Mouse (Mus musculus) intestine, embryonic 15.5 days (tissue): ENCODE measurements around the gene Tmsb15l. TPM values are rescaled to one million over a fixed set of nuclear protein-coding genes. Genes with fewer than 3 reads are reported as not detected.
A peak's percentile ranks its signal among the peaks of the same experiment; 100 is the strongest.
"Not testable (repeated sequence)": the region's sequence is repeated elsewhere in the genome, so short reads cannot be mapped to it uniquely, and the experiment has no call there.

Source experiments
- ATAC-seq: fragments of 200-750 bp; cut with Nextera tagmentation; 2 replicates; pipeline ENCODE4 v1.8.0; 2017; ENCODE audit warnings: moderate TSS enrichment, moderate library complexity
- H3K27ac ChIP-seq: fragments of 300-500 bp; sonication (generic); 2 replicates; pipeline ENCODE4 v1.5.1; 2015; ENCODE audit warnings: mild to moderate bottlenecking, inconsistent platforms
- H3K27me3 ChIP-seq: fragments of 300-500 bp; sonication (generic); replicated peaks from 2 replicates; pipeline ENCODE4 v1.6.1; 2015; ENCODE audit warnings: inconsistent platforms
- H3K36me3 ChIP-seq: fragments of 300-500 bp; sonication (generic); 2 replicates; pipeline ENCODE4 v1.6.1; 2015; ENCODE audit warnings: inconsistent platforms
- H3K4me1 ChIP-seq: fragments of 300-500 bp; sonication (generic); replicated peaks from 2 replicates; pipeline ENCODE4 v1.6.1; 2015; ENCODE audit warnings: inconsistent platforms
- H3K4me2 ChIP-seq: fragments of 300-500 bp; sonication (generic); replicated peaks from 2 replicates; pipeline ENCODE4 v1.6.1; 2015; ENCODE audit warnings: mild to moderate bottlenecking, inconsistent platforms
- H3K4me3 ChIP-seq: fragments of 300-500 bp; sonication (generic); replicated peaks from 2 replicates; pipeline ENCODE4 v1.5.1; 2015; ENCODE audit warnings: inconsistent platforms
- H3K9ac ChIP-seq: fragments of 300-500 bp; sonication (generic); 2 replicates; pipeline ENCODE4 v1.6.1; 2015; ENCODE audit warnings: inconsistent platforms
- H3K9me3 ChIP-seq: fragments of 300-500 bp; sonication (generic); 2 replicates; pipeline ENCODE4 v1.6.1; 2016; ENCODE audit warnings: inconsistent platforms
- WGBS: fragments of 180-500 bp; shearing (Covaris S2); methylation state at CpG from one replicate; pipeline ENCODE4 v1.1.7; 2015; 5-methylcytosine and 5-hydroxymethylcytosine counted together
- polyA plus RNA-seq: library from polyadenylated mRNA; unstranded; fragments of >200 nt; fragmentation: Nextera tagmentation; extraction: Ambion mirVana; gene quantifications from 2 replicates; pipeline ENCODE4 v1.2.1, GENCODE M21; 2015

The Tmsb15l gene
- polyA plus RNA-seq, 1 experiment from 2014 or later = 6.3 TPM

DNA sequence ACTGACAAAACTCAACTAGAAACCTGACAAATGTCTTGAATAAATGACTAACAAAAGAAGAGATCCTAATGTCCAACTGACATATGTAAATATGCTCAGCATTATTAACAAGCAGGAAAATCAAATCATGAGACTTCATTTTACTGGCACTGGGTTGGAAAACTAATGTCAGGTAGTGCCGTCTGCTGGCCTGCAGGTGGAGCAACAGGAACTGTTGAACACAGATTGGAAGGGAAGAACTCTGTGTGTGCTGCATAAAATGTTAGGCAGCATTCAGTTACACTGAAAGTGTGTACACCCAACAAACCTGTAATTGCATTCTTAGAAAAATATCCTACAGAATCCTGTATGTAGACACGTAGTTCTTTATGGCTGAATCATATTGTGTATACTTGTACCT is 17.0 kb downstream of the Tmsb15l start:
- WGBS = 27% methylated on average over 2 of the region's 2 CpGs

DNA sequence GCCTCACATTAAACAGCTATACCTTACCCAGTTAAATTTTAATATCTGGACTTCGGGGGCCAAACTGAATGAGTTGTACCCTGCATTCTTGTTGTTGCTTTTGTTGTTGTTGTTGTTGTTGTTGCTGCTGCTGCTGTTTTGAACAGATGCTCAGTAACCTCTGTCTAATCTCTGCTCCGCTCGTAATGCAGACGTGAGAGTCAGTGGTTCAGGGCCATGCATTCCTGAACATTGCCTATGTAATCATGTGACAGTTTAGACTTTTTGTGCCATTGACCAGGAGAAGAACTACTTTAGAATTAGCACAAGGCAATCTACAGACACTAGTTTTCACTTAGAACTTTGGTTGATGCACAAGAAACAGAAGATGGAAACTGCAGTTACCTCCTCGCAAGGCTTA is 18.4 kb downstream of the Tmsb15l start:
- peak; percentile 52 for ATAC-seq
- WGBS = 63% methylated on average over 5 of the region's 5 CpGs

More for the DNA sequence above, 17.0 kb downstream of the Tmsb15l start:
- H3K9ac ChIP-seq = no peak overlapping the region
- ATAC-seq = no peak
- H3K36me3 ChIP-seq = no peaks in the 10 kb centered on the region
- no peaks in the 10 kb centered on the region for H3K9me3 ChIP-seq
- no peaks in the 10 kb centered on the region for H3K27me3 ChIP-seq
- no peak overlapping the region for H3K4me2 ChIP-seq
- H3K4me1 ChIP-seq = no peaks in the 10 kb centered on the region
- H3K27ac ChIP-seq = no peak overlapping the region
- no peak overlapping the region for H3K4me3 ChIP-seq

DNA sequence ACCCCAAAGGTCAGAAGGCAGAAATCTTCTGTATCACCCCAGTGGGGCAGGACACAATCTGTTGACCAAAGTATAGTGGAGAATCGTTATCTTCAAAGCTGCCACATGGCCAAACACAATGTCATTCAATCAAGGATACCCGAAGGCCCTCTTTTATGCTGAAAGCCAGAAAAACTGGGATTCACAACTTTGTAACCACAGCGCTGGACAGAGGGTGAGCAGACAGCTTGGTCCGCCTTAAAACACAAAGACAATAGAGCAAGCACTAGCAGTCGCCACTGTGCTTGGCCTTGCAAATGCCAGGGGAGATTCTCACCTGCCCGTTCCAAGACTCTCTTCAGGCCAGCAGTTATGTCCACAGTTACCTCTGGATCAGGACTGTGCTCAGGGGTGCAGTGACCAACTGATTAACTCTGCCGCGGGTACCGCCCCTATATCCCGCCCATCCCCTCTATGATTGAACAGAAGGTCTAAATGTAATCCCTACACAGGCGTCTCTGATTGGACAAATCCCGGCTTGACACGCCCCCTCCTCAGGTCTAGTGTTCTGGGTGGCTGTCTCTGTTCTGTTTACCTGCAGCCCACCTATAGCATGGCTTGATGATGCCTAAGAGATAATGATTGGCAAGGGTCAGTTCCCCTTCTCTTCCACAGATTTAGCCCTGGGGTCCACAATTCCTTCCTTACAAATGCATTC is 18.9 kb downstream of the Tmsb15l start:
- H3K9me3 ChIP-seq, H3K27ac ChIP-seq, H3K4me1 ChIP-seq, H3K9ac ChIP-seq, H3K36me3 ChIP-seq, H3K27me3 ChIP-seq: not testable (repeated sequence)
- WGBS = 35% methylated on average over 13 of the region's 13 CpGs
- H3K4me2 ChIP-seq = peak overlapping the region; percentile 45
- peak; percentile 98 for ATAC-seq
- peak overlapping the region; percentile 32 for H3K4me3 ChIP-seq

More for the DNA sequence above, 18.4 kb downstream of the Tmsb15l start:
- not testable (repeated sequence) for H3K4me1 ChIP-seq, H3K9ac ChIP-seq, H3K27ac ChIP-seq, H3K36me3 ChIP-seq, H3K9me3 ChIP-seq, H3K27me3 ChIP-seq
- H3K4me3 ChIP-seq = peak overlapping the region; percentile 32; the same call in 1 of the 2 replicates
- H3K4me2 ChIP-seq = peak overlapping the region; percentile 45; the same call in 1 of the 2 replicates

DNA sequence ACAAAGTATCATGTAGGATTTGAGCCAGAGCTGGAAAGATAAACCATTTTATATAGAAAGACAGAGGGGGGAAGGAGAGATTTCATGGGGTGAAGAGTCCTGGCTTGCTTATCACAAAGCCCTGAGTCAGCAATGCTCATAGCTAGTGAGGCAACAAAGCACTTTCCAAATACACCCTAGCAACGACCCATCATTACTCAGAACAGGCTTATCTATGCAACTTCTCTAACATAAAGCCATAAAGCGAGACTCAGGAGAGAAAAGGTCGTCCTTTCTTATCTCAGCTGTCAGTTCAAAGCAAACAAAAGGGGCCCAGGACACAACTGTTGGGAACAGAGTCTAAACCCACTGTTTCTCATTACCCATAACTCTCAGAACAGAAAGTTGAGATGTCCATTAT is 38.7 kb downstream of the Tmsb15l start:
- H3K27me3 ChIP-seq = no peaks in the 10 kb centered on the region
- H3K4me1 ChIP-seq = no peaks in the 10 kb centered on the region
- no peak overlapping the region for H3K27ac ChIP-seq
- no peak overlapping the region for H3K4me3 ChIP-seq
- no peaks in the 10 kb centered on the region for H3K36me3 ChIP-seq
- H3K9ac ChIP-seq = no peak overlapping the region
- no peak overlapping the region for H3K4me2 ChIP-seq
- 22% methylated on average over 3 of the region's 3 CpGs for WGBS
- no peaks in the 10 kb centered on the region for H3K9me3 ChIP-seq
- ATAC-seq = peak; percentile 98

DNA sequence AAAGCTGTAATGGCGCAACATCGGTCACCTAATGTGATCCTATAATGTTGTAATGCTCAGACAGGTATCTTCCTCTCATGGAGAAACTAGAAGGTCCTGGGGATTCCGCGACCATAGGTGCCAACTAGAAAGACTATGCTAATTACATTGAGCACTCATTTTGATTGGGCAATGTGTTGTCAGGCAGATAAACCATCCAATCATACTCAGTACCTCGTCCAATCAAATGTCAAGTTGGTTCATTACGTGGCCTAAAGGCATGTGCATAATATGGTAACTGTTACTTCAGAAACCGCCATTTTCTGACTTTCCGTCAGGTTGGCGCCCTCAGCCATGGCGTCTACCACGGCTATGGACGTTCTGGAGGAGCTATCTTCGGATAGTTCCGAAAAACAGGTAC is 49.6 kb downstream of the Tmsb15l start, which contains the start of gene H2bfm:
H2bfm (plus strand) TSS at position 295 of the 400 bp plus-strand sequence.
- Histone ChIP-seq H3K4me3 (no peak within 1 kb of the TSS), H3K27me3 (no peaks in the 10 kb centered on the region), H3K27ac (no peak within 1 kb of the TSS), H3K4me2 (no peak within 1 kb of the TSS), H3K9ac (no peak within 1 kb of the TSS), H3K9me3 (no peaks in the 10 kb centered on the region), H3K36me3 (no peaks in the 10 kb centered on the region), H3K4me1 (no peaks in the 10 kb centered on the region)
- 91% methylated on average over 14 of the region's 14 CpGs for WGBS
- ATAC-seq = no peak

DNA sequence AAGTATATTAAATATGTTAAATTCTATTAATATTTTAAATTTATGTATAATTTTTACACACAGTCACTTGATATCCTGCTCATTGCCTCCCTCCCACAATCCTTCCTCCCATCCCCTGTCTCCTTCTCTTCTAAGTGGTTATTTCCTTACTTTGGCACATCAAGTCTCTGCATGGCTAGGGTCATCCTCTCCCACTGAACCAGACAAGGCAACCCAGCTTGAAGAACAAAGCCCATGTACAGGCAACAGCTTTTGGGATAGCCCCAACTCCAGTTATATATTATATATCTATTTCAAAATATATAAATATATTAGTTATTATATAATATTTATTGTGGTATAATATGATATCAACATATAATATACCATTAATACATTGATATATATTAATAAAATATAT is 50.8 kb downstream of the Tmsb15l start:
- Histone ChIP-seq H3K27me3 (no peaks in the 10 kb centered on the region), H3K9ac (no peak overlapping the region), H3K4me1 (no peaks in the 10 kb centered on the region), H3K27ac (no peak overlapping the region), H3K4me2 (no peak overlapping the region), H3K9me3 (no peaks in the 10 kb centered on the region), H3K36me3 (no peaks in the 10 kb centered on the region), H3K4me3 (no peak overlapping the region)
- ATAC-seq = no peak

Other genes with a start within 250 kb of the Tmsb15l start
- 439 and 480 TPM in 2 replicates for gene Morf4l2, start 233.2 kb downstream of the Tmsb15l start, polyA plus RNA-seq
- not detected in 2 replicates for gene Glra4, start 196.7 kb downstream of the Tmsb15l start, polyA plus RNA-seq
- gene Plp1, start 154.2 kb downstream of the Tmsb15l start, polyA plus RNA-seq = 4.6 and 5.8 TPM in 2 replicates
- gene Rab9b, start 108.1 kb downstream of the Tmsb15l start, polyA plus RNA-seq = 0.40 and 0.43 TPM in 2 replicates
- gene H2bfm, start 49.5 kb downstream of the Tmsb15l start, polyA plus RNA-seq = not detected in 2 replicates
- gene Tmsb15b2, start 1.4 kb downstream of the Tmsb15l start, polyA plus RNA-seq = 51.1 and 52.2 TPM in 2 replicates
- gene Tmsb15b1, start within 50 bp of the Tmsb15l start, polyA plus RNA-seq = 21.5 and 24.8 TPM in 2 replicates
- gene Zcchc18, start 16.3 kb upstream of the Tmsb15l start, polyA plus RNA-seq = 15.5 and 17.8 TPM in 2 replicates
- gene Slc25a53, start 61.4 kb upstream of the Tmsb15l start, polyA plus RNA-seq = 7.5 and 7.9 TPM in 2 replicates
- gene Fam199x, start 72.7 kb upstream of the Tmsb15l start, polyA plus RNA-seq = 5.1 and 6.3 TPM in 2 replicates
- gene Esx1, start 145.2 kb upstream of the Tmsb15l start, polyA plus RNA-seq = not detected in 2 replicates